Mouse (Mus musculus) cortical plate, adult 2 months (tissue): Measurements from ENCODE around the gene Ptgr2.

ENCODE experiments used
- CTCF ChIP-seq: fragments of 200-500 bp; IDR thresholded peaks from 2 replicates; pipeline ENCODE4 v1.5.1; 2011; ENCODE audit warnings: mild to moderate bottlenecking, control low read depth, low read length; ENCODE audit not compliant: insufficient read depth; ENCODE audit errors: extremely low read depth
- POLR2A ChIP-seq: fragments of 200-500 bp; IDR thresholded peaks from 2 replicates; pipeline ENCODE4 v1.6.1; 2011; ENCODE audit warnings: mild to moderate bottlenecking, low read length, control low read depth; ENCODE audit not compliant: insufficient read depth; ENCODE audit errors: extremely low read depth

- no peak for TF ChIP-seq CTCF
- TF ChIP-seq POLR2A = no peak
Measured at GRCm38 (mm10) chr12:84260363-84260762, 24.7 kb upstream of the Ptgr2 start.
